Mouse (Mus musculus): ENCODE results near the gene Eef2kmt.

DNA sequence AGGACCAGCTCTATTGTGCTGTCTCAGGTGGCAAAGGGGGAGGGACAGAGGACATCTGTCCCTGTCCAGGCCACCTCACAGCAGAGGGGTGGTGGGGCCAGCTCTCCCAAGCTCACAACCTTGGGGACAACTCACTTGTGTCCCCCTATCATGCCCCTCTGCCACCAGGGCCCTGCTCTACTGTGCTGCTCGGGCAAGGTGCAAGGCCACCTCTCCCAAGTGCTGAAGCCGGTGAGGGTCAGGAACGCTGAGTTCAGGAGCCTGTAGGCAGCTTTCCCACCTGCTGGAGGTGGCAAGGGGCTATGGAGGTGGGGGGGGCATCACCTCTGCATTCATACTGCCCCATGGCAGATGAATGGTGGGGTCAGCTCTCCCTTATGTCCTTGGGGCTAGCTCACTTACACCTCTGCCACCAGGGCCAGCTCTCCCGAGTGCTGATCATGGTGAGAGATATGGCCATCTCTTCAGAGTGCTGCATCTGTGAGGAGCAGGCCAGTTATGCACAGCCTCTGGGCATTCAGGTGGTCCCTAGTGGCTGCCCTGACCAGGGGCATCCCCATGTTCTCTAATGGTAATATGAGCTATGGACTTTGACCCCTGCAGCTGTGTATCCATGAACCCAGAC lies 15.7 kb upstream of the Eef2kmt start:
- TF ChIP-seq CTCF (IDR thresholded peaks at IDR 0.05) = no peak
- no peak for TF ChIP-seq POLR2A (IDR thresholded peaks at IDR 0.05; ENCODE audit: insufficient read depth, low read depth, low read length)
- TF ChIP-seq EP300 (IDR thresholded peaks at IDR 0.05; ENCODE audit: insufficient read depth, low read depth, low read length) = no peak

Data from heart, adult 2 months (tissue).